Mouse (Mus musculus) cerebellum, adult 9-10 months (tissue): ENCODE measurements around the gene Klk1b9.
"Not testable (repeated sequence)": the region's sequence is repeated elsewhere in the genome, so short reads cannot be mapped to it uniquely, and the experiment has no call there.

Source experiments
- DNase-seq: peaks from one replicate; pipeline ENCODE4 v3.0.0; 2022

Klk1b9 gene

GRCm38 (mm10) chr7:43975761-43976160 lies at the start of gene Klk1b9:
TSS of gene Klk1b9 (plus strand) at chr7:43976061.
- DNase-seq: not testable (repeated sequence)

DNA sequence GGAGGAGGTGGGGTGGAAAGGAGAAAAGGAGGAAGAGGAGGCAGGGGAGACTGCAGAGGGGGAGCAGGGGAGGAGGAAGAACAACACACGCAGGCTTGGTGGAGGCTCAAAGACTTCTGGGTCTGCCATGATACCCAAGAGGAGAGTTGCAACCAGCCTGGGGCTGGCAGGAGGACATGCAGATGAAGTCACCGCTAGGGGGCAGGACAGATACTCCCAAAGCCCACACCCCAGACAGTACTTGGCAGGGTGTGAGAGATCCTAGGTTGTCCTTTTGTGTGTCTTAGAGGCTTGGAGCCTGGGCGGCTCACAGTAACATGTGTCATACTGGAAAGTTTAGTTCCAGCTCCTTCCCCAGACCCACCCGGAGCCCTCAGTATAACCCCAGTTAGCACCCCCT lies 47.3 kb upstream of the Klk1b9 start:
- DNase-seq: no peak

DNA sequence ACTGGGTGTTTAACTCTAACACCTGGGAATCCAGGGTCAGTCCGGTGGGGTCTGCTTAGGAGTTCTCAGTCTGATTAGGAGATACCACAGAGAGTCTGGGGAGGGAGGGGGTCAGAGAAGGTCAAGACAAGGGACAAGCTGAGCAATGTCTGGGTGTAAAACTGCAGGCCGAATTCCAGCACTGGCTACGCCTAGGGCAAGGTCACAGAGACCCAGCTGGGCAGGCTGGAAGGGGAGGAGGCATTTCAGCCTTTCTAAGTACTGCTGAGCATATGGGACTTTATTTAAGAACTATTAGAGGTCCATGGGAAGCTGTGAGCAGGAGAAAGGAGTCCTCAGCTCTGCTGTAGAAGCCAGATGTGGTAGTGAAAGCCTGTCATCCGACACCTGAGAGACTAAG lies 43.5 kb upstream of the Klk1b9 start:
- DNase-seq: no peak

DNA sequence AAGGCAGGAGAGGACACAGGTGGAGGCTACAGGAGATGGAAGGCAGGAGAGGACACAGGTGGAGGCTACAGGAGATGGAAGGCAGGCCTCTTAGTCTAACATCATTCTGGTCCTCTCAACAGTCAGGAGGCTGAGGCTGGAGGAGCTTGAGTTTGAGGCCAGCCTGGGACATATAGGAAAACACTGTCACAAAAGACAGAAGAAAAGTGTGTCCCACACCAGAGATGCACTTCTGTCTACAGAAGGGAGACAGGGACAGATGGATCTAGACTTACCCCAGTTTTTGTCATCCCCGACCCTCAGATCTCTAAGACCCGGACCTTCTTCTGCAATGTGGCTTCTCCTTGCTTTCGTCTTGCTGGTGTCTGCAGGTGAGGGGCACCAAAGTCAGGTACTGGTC lies 42.4 kb upstream of the Klk1b9 start, which contains the start of gene Klk15:
TSS of gene Klk15 (plus strand) at position 301 of the 400 bp plus-strand sequence.
- DNase-seq: no peak

DNA sequence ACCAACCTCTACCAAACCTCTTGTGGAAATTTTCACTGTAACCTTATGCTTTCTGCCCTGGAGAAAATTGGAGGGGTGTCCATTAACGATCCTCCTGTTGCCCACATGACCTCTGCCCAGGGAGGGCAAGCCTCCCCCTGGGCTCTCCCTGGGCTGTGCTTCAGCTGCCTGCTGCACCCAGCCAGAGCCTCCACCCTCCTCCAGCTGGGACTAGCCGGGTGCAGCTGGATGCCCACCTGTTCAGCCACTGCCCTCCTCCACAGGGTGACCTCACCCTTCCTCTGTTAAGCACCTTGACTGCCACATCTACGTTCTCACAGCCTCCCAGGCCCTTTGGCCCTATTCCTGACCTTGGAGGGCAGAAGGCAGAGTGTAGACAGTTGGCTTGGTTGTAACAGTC lies 41.1 kb upstream of the Klk1b9 start:
- no peak for DNase-seq

- no peak for DNase-seq
Observed at GRCm38 (mm10) chr7:43936551-43936950, 39.3 kb upstream of the Klk1b9 start.

DNA sequence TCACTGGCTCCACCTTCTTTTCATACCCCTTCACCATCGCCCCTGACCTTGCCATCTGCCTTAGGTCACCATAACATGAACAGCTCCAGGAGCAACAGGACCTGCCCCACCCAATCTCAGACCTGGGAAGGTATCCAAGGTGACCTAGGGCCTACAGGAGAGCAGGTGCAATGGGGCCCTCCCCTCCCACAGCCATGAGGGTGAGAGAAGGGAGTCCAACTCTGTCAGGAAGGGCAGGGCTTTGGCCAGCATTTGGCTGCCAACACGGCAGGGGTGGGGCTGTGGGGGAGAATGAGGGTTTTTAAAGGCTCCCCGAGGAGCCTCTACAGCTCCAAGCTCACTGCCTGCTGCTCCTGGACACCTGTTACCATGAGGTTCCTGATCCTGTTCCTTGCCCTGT lies 33.6 kb upstream of the Klk1b9 start:
- DNase-seq: not testable (repeated sequence)

- DNase-seq: no peak
Observed at GRCm38 (mm10) chr7:43944727-43945264, 31.1 kb upstream of the Klk1b9 start.

DNA sequence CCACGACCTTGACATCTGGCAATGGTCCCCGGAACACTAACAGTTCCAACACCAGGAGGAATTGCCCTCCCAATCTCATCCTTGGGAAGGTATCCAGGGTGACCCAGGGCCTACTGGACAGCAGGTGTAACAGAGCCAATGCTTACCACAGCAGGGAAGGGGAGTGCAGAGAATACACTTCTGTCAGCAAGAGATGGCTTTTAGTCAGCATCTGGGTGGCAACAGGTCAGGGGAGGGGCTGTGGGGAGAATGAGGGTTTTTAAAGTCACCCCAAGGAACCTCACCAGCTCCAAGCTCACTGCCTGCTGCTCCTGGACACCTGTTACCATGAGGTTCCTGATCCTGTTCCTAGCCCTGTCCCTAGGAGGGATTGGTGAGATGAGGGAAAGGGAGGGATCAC lies 25.5 kb upstream of the Klk1b9 start, which contains the start of gene Klk1b8:
TSS of gene Klk1b8 (plus strand) at position 301 of the 400 bp plus-strand sequence.
- DNase-seq: no peak

GRCm38 (mm10) chr7:43952703-43953102 lies 23.2 kb upstream of the Klk1b9 start:
- no peak for DNase-seq

DNA sequence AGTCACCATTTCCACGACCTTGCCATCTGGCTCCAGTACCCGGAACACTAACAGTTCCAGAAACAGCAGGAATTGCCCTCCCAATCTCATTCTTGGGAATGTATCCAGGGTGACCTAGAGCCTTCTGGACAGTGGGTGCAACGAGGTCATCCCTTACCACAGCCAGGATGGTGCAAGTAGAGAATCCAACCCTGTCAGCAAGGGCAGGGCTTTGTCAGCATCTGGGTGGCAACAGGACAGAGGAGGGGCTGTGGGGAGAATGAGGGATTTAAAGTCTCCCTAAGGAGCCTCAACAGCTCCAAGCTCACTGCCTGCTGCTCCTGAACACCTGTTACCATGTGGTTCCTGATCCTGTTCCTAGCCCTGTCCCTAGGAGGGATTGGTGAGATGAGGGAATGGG lies 9.4 kb upstream of the Klk1b9 start, which contains the start of gene Klk1b1:
TSS of gene Klk1b1 (plus strand) at position 301 of the 400 bp plus-strand sequence.
- no peak for DNase-seq

- DNase-seq: no peak
Observed at GRCm38 (mm10) chr7:43967058-43967457, 8.8 kb upstream of the Klk1b9 start.

- no peak for DNase-seq
Observed at GRCm38 (mm10) chr7:43967612-43968011, 8.2 kb upstream of the Klk1b9 start.

DNA sequence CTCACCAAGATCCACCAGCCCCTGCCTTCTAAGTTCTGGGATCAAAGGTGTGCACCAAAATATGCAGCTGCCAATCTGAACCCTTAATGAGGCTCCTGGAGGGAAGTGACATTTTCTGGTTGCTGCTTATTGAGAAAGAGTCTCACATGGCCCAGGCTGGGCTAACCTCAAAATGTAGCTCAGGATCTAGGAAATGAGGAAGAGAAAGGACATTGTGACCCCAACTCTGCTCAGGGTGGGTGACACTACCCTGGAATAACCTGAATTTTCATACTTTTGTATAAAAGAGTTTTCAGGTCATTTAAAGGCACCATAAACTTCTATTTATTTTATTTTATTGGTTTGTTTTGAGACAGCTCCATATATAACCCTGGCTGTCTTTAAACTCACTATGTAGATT lies 9.8 kb downstream of the Klk1b9 start:
- DNase-seq: no peak

DNA sequence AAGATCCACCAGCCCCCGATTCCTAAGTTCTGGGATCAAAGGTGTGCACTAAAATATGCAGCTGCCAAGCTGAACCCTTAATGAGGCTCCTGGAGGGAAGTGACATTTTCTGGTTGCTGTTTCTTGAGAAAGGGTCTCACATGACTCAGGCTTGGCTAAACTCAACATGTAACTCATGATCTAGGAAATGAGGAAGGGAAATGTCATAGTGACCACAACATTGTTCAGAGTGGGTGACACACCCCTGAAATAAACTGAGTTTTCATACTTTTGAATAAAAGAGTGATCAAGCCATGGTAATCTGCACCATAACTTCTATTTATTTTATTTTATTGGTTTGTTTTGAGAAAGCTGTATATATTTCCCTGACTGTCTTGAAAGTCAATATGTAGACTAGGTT lies 19.0 kb downstream of the Klk1b9 start:
- DNase-seq: not testable (repeated sequence)

DNA sequence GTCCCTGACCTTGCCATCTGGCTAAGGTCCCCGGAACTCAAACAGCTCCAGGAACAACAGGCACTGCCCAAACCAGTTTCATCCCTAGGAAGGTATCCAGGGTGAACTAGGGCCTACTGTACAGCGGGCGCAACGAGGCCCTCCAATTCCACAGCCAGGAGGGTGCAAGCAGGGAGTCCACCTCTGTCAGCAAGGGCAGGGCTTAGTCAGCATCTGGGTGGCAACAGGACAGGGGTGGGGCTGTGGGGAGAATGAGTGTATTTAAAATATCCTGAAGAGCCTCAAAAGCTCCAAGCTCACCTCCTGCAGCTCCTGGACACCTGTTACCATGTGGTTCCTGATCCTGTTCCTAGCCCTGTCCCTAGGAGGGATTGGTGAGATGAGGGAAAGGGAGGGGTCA lies 19.7 kb downstream of the Klk1b9 start, which contains the start of gene Klk1b11:
TSS of gene Klk1b11 (plus strand) at position 301 of the 400 bp plus-strand sequence.
- DNase-seq: not testable (repeated sequence)

DNA sequence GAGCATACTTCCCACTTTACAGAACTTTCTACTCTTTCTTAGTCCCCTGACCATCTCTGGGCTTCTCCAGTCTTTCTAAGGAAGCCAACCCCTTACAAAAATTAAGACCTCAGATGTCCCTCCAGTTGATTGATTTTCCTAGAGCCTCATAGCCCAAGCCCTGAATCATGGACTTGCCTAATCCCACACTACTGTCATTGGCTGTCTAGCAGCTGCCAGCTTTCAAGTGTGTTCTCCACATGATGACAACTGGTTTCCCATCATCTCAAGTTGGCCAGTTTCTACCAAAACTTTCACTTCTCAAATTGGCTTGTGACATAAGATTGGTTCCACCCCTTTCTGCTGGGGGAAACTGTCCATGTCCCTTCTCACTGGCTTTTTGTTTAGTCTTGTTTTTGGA lies 29.0 kb downstream of the Klk1b9 start:
- DNase-seq: no peak

DNA sequence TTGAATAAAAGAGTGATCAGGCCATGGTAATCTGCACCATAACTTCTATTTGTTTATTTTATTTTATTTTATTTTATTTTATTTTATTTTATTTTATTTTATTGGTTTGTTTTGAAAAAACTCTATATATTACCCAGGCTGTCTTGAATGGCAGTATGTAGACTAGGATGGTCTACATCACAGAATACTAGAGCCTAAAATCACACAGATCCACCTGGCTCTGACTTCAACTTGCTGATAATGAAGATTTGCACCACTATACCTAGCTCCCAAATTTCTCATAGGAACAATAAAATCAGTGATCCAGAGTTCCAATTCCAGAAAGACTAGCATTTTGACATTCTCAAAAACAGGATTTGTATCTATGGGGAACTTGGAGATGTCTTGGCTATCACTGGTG lies 36.0 kb downstream of the Klk1b9 start, which contains the start of gene Klk1b26:
TSS of gene Klk1b26 (plus strand) at position 301 of the 400 bp plus-strand sequence.
- DNase-seq: not testable (repeated sequence)

DNA sequence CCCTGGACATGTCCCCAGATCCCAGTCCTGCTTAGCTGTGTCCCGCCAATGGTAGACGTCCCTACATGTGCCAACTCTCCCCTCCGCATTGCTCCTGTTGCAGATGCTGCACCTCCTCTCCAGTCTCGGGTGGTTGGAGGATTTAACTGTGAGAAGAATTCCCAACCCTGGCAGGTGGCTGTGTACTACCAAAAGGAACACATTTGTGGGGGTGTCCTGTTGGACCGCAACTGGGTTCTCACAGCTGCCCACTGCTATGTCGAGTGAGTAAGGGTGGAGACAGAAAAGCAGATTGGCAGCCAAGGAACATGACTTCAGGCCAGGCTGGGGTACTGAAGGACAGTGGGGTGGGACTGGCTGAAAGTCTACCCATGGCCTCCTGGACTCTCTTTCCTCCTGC lies 38.8 kb downstream of the Klk1b9 start:
- not testable (repeated sequence) for DNase-seq

DNA sequence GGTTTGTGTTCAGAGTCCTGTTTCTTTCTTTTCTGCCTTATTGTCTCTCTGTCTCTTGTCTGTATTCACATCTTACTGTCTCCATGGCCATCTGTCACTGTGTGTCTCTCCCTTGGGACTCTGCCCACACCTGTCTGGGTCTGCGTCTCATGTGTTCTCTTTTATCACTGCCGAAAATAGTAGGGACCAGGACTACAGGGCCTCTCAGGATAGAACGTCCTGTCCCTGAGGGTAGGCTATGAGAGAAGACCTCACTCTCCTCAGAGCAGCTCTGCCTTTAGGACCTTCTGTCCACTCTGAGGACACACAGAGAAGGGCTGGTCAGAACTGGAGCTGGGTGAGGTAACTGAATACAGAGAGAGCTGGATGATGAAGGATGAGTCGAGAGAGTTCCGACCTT lies 39.2 kb downstream of the Klk1b9 start:
- no peak for DNase-seq
